Mouse (Mus musculus) embryonic facial prominence, embryonic 11.5 days (tissue): ENCODE measurements around the gene Cers6. TPM values are rescaled to one million over a fixed set of nuclear protein-coding genes. Genes with fewer than 3 reads are reported as not detected.

Source experiments
- ATAC-seq: fragments of 200-750 bp; cut with Nextera tagmentation; replicated peaks from 2 replicates; pipeline ENCODE4 v1.8.0; 2017; ENCODE audit warnings: low read depth; ENCODE audit not compliant: insufficient number of reproducible peaks, low FRiP score, low TSS enrichment
- DNase-seq: peaks from one replicate; pipeline ENCODE4 v3.0.0-alpha.2; 2015; ENCODE audit warnings: low spot score
- H3K27ac ChIP-seq: fragments of 300-500 bp; sonication (generic); replicated peaks from 2 replicates; pipeline ENCODE4 v1.5.1; 2014; ENCODE audit warnings: mild to moderate bottlenecking, low read depth, low read length, control low read depth
- H3K27me3 ChIP-seq: fragments of 300-500 bp; sonication (generic); 2 replicates; pipeline ENCODE4 v1.6.1; 2014; ENCODE audit warnings: mild to moderate bottlenecking, low read length, moderate library complexity, mixed read lengths; ENCODE audit not compliant: control insufficient read depth, insufficient read depth
- H3K36me3 ChIP-seq: fragments of 300-500 bp; sonication (generic); replicated peaks from 2 replicates; pipeline ENCODE4 v1.6.1; 2014; ENCODE audit warnings: low read depth, mild to moderate bottlenecking, low read length, moderate library complexity, mixed read lengths; ENCODE audit not compliant: control insufficient read depth, insufficient read depth
- H3K4me1 ChIP-seq: fragments of 300-500 bp; sonication (generic); 2 replicates; pipeline ENCODE4 v1.6.1; 2014; ENCODE audit warnings: low read length, mixed read lengths; ENCODE audit not compliant: control insufficient read depth, insufficient read depth
- H3K4me2 ChIP-seq: fragments of 300-500 bp; sonication (generic); 2 replicates; pipeline ENCODE4 v1.6.1; 2014; ENCODE audit warnings: low read depth, mild to moderate bottlenecking, control low read depth, low read length, moderate library complexity
- H3K4me3 ChIP-seq: fragments of 300-500 bp; sonication (generic); 2 replicates; pipeline ENCODE4 v1.5.1; 2014; ENCODE audit warnings: low read depth, low read length, control low read depth
- H3K9ac ChIP-seq: fragments of 300-500 bp; sonication (generic); replicated peaks from 2 replicates; pipeline ENCODE4 v1.6.1; 2014; ENCODE audit warnings: mild to moderate bottlenecking, control low read depth, low read length
- H3K9me3 ChIP-seq: fragments of 300-500 bp; sonication (generic); replicated peaks from 2 replicates; pipeline ENCODE4 v1.6.1; 2016; ENCODE audit warnings: mild to moderate bottlenecking, low read length, inconsistent platforms, mixed read lengths; ENCODE audit not compliant: control insufficient read depth
- WGBS: fragments of 180-500 bp; shearing (Covaris S2); extraction: QIAGEN DNeasy Blood & Tissue Kit; methylation state at CpG from one replicate; pipeline ENCODE4 v1.1.7; 2014; 5-methylcytosine and 5-hydroxymethylcytosine counted together
- polyA plus RNA-seq: library from polyadenylated mRNA; unstranded; fragments of >200 nt; fragmentation: Nextera tagmentation; extraction: Ambion mirVana; gene quantifications from 2 replicates; pipeline ENCODE4 v1.2.1, GENCODE M21; 2014

Gene Cers6
- polyA plus RNA-seq, 1 experiment from 2014 or later: 33.6 TPM

DNA sequence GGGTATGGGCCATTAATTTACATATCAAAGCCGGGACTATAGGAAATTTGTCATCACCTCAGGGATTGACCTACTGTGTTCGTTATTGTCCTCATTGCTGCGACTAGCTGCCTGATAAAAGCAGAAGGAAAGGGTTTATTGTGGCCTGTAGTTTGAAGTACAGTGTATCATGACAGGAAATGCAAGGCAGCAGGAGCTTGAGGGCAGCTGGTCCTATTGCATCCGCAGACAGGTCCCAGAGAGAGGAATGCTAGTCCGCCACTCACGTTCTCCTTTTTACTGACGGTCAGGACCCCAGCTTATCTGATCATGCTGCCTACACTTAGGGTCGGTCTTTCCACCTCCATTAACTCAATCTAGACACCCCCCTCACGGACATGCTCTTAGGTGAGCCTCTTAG lies 273.7 kb downstream of the Cers6 start:
- H3K4me2 ChIP-seq: no peak overlapping the region
- WGBS: 77% methylated on average over 9 of the region's 9 CpGs
- no peaks in the 10 kb centered on the region for H3K9me3 ChIP-seq
- ATAC-seq (no peak), DNase-seq (no peak)
- no peak overlapping the region for H3K27ac ChIP-seq
- no peaks in the 10 kb centered on the region for H3K27me3 ChIP-seq
- H3K36me3 ChIP-seq: no peaks in the 10 kb centered on the region
- H3K4me1 ChIP-seq: no peaks in the 10 kb centered on the region
- no peak overlapping the region for H3K9ac ChIP-seq
- no peak overlapping the region for H3K4me3 ChIP-seq

DNA sequence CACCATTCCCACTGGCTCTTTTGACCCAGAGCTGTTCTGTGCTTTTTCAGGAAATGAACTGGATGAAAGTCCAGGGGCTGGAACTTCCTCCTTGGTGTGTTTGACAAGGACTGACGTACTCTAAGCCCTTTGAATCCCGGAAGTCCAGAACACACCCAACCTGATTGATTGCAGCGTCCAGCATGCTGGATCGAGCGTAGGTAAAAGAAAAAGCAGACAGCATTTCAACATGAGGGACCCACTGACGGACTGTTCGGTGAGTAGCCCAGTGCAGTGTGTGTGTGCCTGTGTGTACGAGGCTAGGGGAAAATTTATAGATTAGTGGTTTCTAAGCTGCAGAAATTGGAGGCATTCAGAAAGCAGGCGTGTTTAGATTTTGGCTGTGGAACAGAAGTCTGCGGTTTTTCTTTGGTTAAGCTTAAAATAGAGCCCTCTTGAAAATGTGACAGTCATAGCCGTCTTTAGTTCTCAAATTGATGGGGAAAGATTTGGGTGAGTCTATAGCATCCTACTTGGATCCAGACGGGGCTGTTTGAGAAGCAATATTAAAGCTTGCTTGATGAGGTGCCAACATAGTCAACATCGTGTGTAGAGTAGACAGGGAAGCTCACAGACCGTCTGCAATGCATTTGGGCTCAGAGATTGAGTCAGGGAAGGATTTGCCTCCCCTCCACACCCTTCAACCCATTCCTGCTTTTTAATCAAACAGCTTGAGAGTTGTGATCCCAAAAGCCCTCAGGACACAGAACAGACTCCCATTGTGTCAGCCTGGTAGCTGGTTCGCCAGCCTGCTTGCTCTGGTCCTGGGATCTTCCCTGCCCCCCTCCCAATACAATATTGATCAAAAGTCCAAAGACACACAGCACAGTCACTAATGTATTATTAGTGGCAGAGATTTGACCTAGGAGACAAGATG lies 274.7 kb downstream of the Cers6 start, which contains the start of gene Nostrin:
Nostrin (plus strand) TSS at position 140 of the 916 bp plus-strand sequence.
- no peak for DNase-seq
- no peaks in the 10 kb centered on the region for H3K9me3 ChIP-seq
- no peak within 1 kb of the TSS for H3K4me2 ChIP-seq

DNA sequence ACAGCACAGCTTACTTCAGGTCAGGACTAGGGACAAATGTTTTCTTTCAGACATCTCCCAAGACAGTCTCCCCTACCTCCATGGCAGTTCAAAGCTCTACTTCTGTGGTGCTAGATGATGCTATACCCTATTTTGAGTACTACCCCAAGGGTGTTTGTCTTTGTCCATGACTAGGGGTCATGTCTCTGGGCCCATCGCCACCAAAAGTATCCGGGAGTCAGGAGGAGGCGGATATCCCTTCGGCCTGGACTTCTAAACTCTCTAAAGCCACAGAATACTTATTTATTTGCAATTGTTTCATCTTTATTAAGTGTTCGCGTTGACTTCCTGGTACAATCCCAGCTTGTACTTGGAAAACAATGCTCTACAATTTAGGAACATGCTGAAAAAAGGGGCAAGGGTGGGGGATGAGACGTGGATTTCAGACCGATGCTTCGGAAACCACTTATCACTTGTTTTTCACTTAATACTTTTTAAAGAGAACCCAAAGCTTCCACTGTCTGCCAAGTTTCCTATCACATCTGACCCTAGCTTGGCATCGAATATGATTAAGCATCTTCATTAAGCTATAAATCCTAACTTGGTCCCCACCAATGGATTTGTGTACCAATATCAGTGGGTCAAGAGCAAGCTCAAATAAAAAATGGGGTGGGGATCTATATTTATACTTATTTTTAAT lies 276.3 kb downstream of the Cers6 start:
- Histone ChIP-seq H3K9me3 (no peaks in the 10 kb centered on the region), H3K4me1 (no peaks in the 10 kb centered on the region), H3K4me2 (no peak overlapping the region), H3K4me3 (no peak overlapping the region), H3K36me3 (no peaks in the 10 kb centered on the region), H3K27ac (no peak overlapping the region), H3K9ac (no peak overlapping the region), H3K27me3 (no peaks in the 10 kb centered on the region)
- WGBS: 88% methylated on average over 10 of the region's 10 CpGs
- DNase-seq (no peak), ATAC-seq (no peak)

More for the DNA sequence above, 274.7 kb downstream of the Cers6 start, which contains the start of gene Nostrin:
- Histone ChIP-seq H3K4me3 (no peak within 1 kb of the TSS), H3K36me3 (no peaks in the 10 kb centered on the region), H3K9ac (no peak within 1 kb of the TSS), H3K27ac (no peak within 1 kb of the TSS), H3K27me3 (no peaks in the 10 kb centered on the region), H3K4me1 (no peaks in the 10 kb centered on the region)
- WGBS: 64% methylated on average over 15 of the region's 15 CpGs
- no peak for ATAC-seq

DNA sequence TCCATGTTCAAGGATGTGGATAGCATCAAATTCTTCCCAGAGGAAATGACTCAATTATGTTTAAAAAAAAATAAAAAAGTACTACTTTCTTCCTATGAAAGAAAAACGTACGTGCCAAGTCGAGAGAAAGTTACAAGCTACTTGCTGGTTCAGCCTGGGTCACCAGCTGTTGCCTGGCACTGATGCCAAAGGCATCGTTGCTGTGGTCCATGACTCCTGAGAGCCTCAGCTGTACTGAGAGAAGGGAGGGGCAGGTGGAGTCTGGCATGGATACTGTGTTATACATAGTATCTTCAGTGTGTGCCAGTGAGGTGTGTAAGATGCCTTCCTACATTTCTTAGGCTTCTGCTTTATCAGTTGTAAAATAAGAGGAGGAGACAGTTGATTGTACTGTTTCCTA lies 277.5 kb downstream of the Cers6 start:
- H3K9ac ChIP-seq: no peak overlapping the region
- ATAC-seq: no peak
- no peaks in the 10 kb centered on the region for H3K27me3 ChIP-seq
- no peak for DNase-seq
- H3K36me3 ChIP-seq: no peaks in the 10 kb centered on the region
- H3K9me3 ChIP-seq: no peaks in the 10 kb centered on the region
- 81% methylated on average over 4 of the region's 4 CpGs for WGBS
- no peak overlapping the region for H3K27ac ChIP-seq
- no peak overlapping the region for H3K4me3 ChIP-seq
- no peaks in the 10 kb centered on the region for H3K4me1 ChIP-seq
- no peak overlapping the region for H3K4me2 ChIP-seq

DNA sequence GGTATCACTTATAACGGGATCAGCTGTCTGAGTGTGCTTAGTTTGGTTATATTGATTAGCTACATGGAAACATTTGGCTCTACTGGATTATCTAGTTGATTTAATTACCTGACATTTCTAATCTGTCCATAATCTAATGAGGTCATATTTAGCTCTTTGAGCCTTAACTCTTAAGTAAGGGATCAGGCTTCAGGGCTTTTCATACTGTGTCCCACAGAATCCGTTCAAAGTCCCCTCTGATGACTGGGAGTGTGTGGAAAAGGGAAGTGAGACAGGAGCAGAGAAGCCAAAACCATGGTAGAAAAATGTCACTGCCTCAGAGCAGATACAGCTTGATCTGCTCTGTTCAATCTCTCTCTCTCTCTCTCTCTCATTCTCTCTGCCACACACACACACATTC lies 279.0 kb downstream of the Cers6 start:
- Histone ChIP-seq H3K36me3 (no peaks in the 10 kb centered on the region), H3K4me2 (no peak overlapping the region), H3K4me3 (no peak overlapping the region), H3K27ac (no peak overlapping the region), H3K4me1 (no peaks in the 10 kb centered on the region), H3K27me3 (no peaks in the 10 kb centered on the region), H3K9me3 (no peaks in the 10 kb centered on the region), H3K9ac (no peak overlapping the region)
- DNase-seq (no peak), ATAC-seq (no peak)
- WGBS: 68% methylated on average over 2 of the region's 2 CpGs

DNA sequence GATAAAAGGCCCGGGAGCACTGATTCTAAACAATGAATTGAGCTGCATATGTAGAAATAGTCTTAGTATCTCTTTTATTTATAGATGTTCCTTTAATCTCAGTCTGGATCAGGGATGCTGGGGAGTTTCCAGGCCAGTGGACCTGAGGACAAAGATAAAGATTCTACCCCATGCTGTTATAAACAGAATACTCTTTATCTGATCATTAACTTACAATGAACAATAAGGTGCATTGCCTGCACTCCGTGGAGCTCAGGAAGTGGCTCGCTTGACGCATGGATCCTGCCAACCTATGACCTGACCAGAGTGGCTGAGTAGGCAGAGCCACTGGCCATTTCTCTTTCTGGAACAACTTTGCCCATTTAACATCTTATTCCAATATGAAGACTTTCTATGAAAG lies 279.6 kb downstream of the Cers6 start:
- ATAC-seq: no peak
- no peak overlapping the region for H3K4me3 ChIP-seq
- H3K27ac ChIP-seq: no peak overlapping the region
- WGBS: 56% methylated on average over 4 of the region's 4 CpGs
- no peaks in the 10 kb centered on the region for H3K9me3 ChIP-seq
- no peaks in the 10 kb centered on the region for H3K27me3 ChIP-seq
- H3K4me1 ChIP-seq: no peaks in the 10 kb centered on the region
- no peak for DNase-seq
- H3K9ac ChIP-seq: no peak overlapping the region
- H3K36me3 ChIP-seq: no peaks in the 10 kb centered on the region
- H3K4me2 ChIP-seq: no peak overlapping the region

DNA sequence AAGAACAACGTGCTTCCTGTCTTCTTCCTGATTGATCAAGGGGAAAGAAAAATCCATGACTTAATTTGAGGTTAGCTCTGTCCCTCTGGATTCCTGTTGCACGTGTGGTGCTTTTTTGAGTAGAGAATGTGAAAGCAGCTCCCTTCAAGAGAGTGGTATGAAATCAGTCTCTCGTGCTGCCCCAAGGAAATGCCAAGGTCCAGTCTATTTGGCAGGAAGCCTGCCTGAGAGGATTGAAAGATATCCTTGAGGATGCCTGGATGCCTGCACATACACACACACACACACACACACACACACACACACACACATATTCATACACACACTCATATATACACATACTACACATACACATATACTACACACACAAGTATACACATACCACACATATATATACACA lies 287.4 kb downstream of the Cers6 start:
- H3K27me3 ChIP-seq: no peaks in the 10 kb centered on the region
- H3K27ac ChIP-seq: no peak overlapping the region
- 69% methylated on average over 3 of the region's 3 CpGs for WGBS
- no peak for DNase-seq
- no peaks in the 10 kb centered on the region for H3K9me3 ChIP-seq
- H3K9ac ChIP-seq: no peak overlapping the region
- H3K4me1 ChIP-seq: no peaks in the 10 kb centered on the region
- H3K36me3 ChIP-seq: no peaks in the 10 kb centered on the region
- H3K4me3 ChIP-seq: no peak overlapping the region
- H3K4me2 ChIP-seq: no peak overlapping the region
- no peak for ATAC-seq

DNA sequence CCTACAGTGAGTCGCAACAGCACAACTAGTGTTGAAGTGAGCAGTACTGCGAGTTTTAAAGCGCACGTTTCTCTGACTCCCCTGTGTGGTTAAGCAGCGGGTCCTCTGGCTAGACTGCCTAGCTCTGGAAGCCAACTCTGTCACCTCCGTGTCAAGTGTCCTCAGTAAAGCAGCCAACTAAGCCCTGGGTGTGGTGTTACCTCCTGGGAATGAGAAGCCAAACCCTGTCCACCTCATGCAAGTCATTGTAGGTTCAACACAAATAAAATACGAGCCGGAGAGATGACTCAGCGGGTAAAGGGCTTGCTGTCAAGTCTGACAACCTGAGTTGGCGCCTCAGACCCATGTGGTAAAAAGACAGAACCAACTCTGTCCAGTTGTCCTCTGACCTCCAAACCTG lies 287.9 kb downstream of the Cers6 start:
- WGBS: 91% methylated on average over 10 of the region's 10 CpGs
- DNase-seq: no peak
- no peak overlapping the region for H3K4me3 ChIP-seq
- no peak overlapping the region for H3K27ac ChIP-seq
- no peak overlapping the region for H3K4me2 ChIP-seq
- H3K36me3 ChIP-seq: no peaks in the 10 kb centered on the region
- no peak for ATAC-seq
- no peaks in the 10 kb centered on the region for H3K27me3 ChIP-seq
- H3K9me3 ChIP-seq: no peaks in the 10 kb centered on the region
- H3K4me1 ChIP-seq: no peaks in the 10 kb centered on the region
- H3K9ac ChIP-seq: no peak overlapping the region
